Mouse (Mus musculus) intestine, postnatal 0 days (tissue): ENCODE results near the gene 1700029I15Rik. TPM values are rescaled to one million over a fixed set of nuclear protein-coding genes. Genes with fewer than 3 reads are reported as not detected.
A peak's percentile ranks its signal among the peaks of the same experiment; 100 is the strongest.

Source experiments
- ATAC-seq: fragments of 200-750 bp; cut with Nextera tagmentation; 2 replicates; pipeline ENCODE4 v1.8.0; 2017; ENCODE audit warnings: mild to moderate bottlenecking, moderate TSS enrichment, moderate library complexity
- H3K27ac ChIP-seq: fragments of 300-500 bp; sonication (generic); 2 replicates; pipeline ENCODE4 v1.5.1; 2014; ENCODE audit warnings: mild to moderate bottlenecking, low read depth, low read length, moderate library complexity
- H3K27me3 ChIP-seq: fragments of 300-500 bp; sonication (generic); replicated peaks from 2 replicates; pipeline ENCODE4 v1.6.1; 2014; ENCODE audit warnings: low read length, mixed read lengths; ENCODE audit not compliant: control insufficient read depth, insufficient read depth
- H3K36me3 ChIP-seq: fragments of 300-500 bp; sonication (generic); 2 replicates; pipeline ENCODE4 v1.6.1; 2014; ENCODE audit warnings: mild to moderate bottlenecking, moderate library complexity; ENCODE audit not compliant: control insufficient read depth, insufficient read depth
- H3K4me1 ChIP-seq: fragments of 300-500 bp; sonication (generic); replicated peaks from 2 replicates; pipeline ENCODE4 v1.6.1; 2014; ENCODE audit warnings: antibody characterized with exemption, low read length, mixed read lengths; ENCODE audit not compliant: control insufficient read depth, insufficient read depth
- H3K4me2 ChIP-seq: fragments of 300-500 bp; sonication (generic); replicated peaks from 2 replicates; pipeline ENCODE4 v1.6.1; 2014; ENCODE audit warnings: low read depth, mild to moderate bottlenecking, moderate library complexity
- H3K4me3 ChIP-seq: fragments of 300-500 bp; sonication (generic); 2 replicates; pipeline ENCODE4 v1.5.1; 2014; ENCODE audit warnings: low read depth, low read length
- H3K9ac ChIP-seq: fragments of 300-500 bp; sonication (generic); 2 replicates; pipeline ENCODE4 v1.6.1; 2014; ENCODE audit warnings: mild to moderate bottlenecking, low read depth, low read length
- H3K9me3 ChIP-seq: fragments of 300-500 bp; sonication (generic); 2 replicates; pipeline ENCODE4 v1.6.1; 2016; ENCODE audit warnings: mixed run types; ENCODE audit not compliant: control insufficient read depth
- CTCF ChIP-seq: sonication (generic); IDR thresholded peaks from 2 replicates; pipeline ENCODE4 v1.5.1; 2016; ENCODE audit warnings: low read depth, mild to moderate bottlenecking, control low read depth, antibody characterized with exemption, moderate library complexity
- WGBS: fragments of 180-500 bp; shearing (Covaris S2); extraction: QIAGEN DNeasy Blood & Tissue Kit; methylation state at CpG from one replicate; pipeline ENCODE4 v1.1.7; 2014; 5-methylcytosine and 5-hydroxymethylcytosine counted together
- polyA plus RNA-seq: library from polyadenylated mRNA; unstranded; fragments of >200 nt; fragmentation: Nextera tagmentation; extraction: Ambion mirVana; gene quantifications from 2 replicates; pipeline ENCODE4 v1.2.1, GENCODE M21; 2015

Gene 1700029I15Rik
- polyA plus RNA-seq, 1 experiment from 2014 or later, result 2.1 TPM

DNA sequence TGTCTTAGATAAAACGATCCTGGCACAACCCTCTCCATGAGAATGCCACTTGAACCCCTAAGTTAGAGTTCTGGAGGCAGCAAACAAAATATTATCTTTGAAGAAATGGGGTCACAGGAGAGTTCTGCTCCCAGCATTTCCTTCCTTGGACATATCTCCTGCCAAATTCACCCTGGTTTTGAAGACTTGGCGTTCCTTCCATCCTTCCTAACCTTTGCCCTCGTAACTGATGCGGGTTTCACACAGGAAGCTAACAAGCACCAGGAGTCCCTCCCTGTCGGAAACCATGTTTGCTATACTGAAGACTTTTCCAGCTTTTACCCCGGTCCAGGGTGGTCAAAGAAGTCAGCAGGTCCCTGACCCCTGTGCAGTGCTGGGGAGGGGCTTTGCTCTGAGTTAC, 28.1 kb upstream of the 1700029I15Rik start:
- Histone ChIP-seq H3K27me3 (no peaks in the 10 kb centered on the region), H3K9ac (no peak overlapping the region), H3K9me3 (no peaks in the 10 kb centered on the region), H3K4me3 (no peak overlapping the region), H3K4me2 (no peak overlapping the region), H3K27ac (no peak overlapping the region), H3K4me1 (no peaks in the 10 kb centered on the region), H3K36me3 (peaks cover 47% of the 10 kb centered on the region)
- no peak for ATAC-seq
- WGBS, result 53% methylated on average over 6 of the region's 6 CpGs
- no peak for TF ChIP-seq CTCF

DNA sequence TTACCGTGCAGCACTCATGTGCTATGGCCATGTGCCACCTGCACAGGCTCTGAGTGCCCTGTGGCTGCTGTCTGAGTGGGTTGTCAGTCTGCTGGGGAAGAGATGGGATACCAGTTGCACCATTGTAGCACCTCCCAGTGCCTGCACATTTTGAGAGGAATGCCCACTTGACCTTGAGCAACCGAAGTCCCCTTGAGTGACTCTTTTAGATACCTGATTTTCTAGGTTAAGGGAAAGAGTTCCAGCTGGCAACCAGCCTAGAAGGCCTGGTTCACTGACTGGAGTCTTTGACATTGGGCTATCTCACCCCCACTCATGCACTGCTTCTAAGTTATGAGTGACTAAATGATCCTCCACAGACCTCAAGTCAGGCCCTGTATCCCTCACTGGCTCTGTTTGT, 23.0 kb upstream of the 1700029I15Rik start:
- H3K27ac ChIP-seq, result no peak overlapping the region
- no peak for ATAC-seq
- WGBS, result 88% methylated on average over 2 of the region's 2 CpGs

GRCm38 (mm10) chr2:92360186-92360823, 22.0 kb upstream of the 1700029I15Rik start:
- H3K9ac ChIP-seq, result no peak overlapping the region
- H3K27ac ChIP-seq, result no peak overlapping the region
- no peak for ATAC-seq
- peaks cover 65% of the 10 kb centered on the region for H3K36me3 ChIP-seq
- H3K4me1 ChIP-seq, result no peaks in the 10 kb centered on the region
- no peaks in the 10 kb centered on the region for H3K9me3 ChIP-seq
- H3K4me2 ChIP-seq, result peak overlapping the region; percentile 43
- TF ChIP-seq CTCF, result no peak
- H3K27me3 ChIP-seq, result no peaks in the 10 kb centered on the region
- 73% methylated on average over 25 of the region's 25 CpGs for WGBS
- no peak overlapping the region for H3K4me3 ChIP-seq

More for the DNA sequence above, 23.0 kb upstream of the 1700029I15Rik start:
- TF ChIP-seq CTCF, result no peak
- Histone ChIP-seq H3K9me3 (no peaks in the 10 kb centered on the region), H3K4me2 (no peak overlapping the region), H3K36me3 (peaks cover 62% of the 10 kb centered on the region), H3K27me3 (no peaks in the 10 kb centered on the region), H3K4me3 (no peak overlapping the region), H3K4me1 (no peaks in the 10 kb centered on the region), H3K9ac (no peak overlapping the region)

DNA sequence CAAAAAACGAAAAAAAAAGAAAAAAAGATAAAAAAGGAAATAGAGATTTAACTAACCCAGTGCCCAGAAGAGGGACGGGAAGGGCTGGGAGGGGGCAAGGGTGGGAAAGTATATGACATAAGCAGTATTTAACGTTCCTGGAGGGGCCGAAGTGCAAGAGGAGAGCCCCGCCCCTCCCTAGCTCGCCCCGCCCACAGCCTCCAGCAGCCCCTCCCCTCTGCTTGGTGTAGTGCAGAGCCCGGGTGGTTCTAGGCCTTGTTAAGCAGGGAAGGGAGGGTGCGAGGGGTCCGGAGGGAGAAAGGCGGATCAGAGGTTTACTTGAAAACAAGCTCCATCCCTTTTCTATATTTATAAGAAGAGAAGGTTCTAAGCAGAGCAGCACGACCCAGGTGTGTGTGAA, 21.4 kb upstream of the 1700029I15Rik start:
- Histone ChIP-seq H3K9ac (no peak overlapping the region), H3K4me2 (peak overlapping the region; percentile 43), H3K4me3 (no peak overlapping the region), H3K27me3 (no peaks in the 10 kb centered on the region), H3K27ac (no peak overlapping the region), H3K36me3 (peaks cover 66% of the 10 kb centered on the region), H3K4me1 (no peaks in the 10 kb centered on the region), H3K9me3 (no peaks in the 10 kb centered on the region)
- no peak for TF ChIP-seq CTCF
- 23% methylated on average over 12 of the region's 12 CpGs for WGBS
- ATAC-seq, result peak; percentile 79

GRCm38 (mm10) chr2:92361795-92362194, 20.5 kb upstream of the 1700029I15Rik start:
- TF ChIP-seq CTCF, result no peak
- ATAC-seq, result no peak
- Histone ChIP-seq H3K9me3 (no peaks in the 10 kb centered on the region), H3K27me3 (no peaks in the 10 kb centered on the region), H3K27ac (no peak overlapping the region), H3K4me1 (no peaks in the 10 kb centered on the region), H3K4me2 (no peak overlapping the region), H3K9ac (no peak overlapping the region; the same call in 1 of the 2 replicates), H3K4me3 (no peak overlapping the region), H3K36me3 (peaks cover 69% of the 10 kb centered on the region)
- 93% methylated on average over 8 of the region's 8 CpGs for WGBS

DNA sequence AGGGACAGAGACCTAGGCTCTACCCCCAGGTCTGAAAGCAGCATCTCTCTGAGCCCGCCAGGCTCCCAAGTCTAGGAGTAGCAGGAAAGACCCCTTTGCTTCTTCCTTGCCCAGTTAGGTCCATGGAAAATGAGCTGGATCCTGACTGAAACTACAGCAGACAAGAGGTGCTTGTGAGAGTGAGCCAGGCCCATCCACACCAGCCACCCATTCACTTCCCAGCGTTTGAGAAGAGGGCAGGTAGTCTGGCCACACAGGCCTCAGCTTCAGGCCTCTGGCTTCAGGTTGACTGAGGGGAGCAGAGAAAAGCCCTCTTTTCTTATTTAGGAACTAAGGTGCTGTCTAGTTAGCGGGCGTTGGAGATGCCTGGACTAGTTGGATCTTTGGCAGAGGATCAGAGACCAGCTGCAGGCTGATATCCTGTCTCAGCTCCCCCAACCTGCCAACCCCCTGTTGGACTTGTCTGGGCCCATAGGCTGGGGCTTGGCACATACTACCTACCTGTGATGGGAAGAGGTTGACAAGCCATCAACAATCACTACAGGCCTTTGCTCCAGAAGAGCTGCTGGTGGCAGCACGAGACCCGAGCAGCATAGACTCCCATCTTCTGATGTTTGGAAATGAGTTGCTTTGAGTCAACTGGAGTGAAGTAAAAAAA, 19.6 kb upstream of the 1700029I15Rik start:
- WGBS, result 94% methylated on average over 6 of the region's 6 CpGs
- Histone ChIP-seq H3K9me3 (no peaks in the 10 kb centered on the region), H3K4me3 (no peak overlapping the region), H3K4me1 (no peaks in the 10 kb centered on the region), H3K9ac (no peak overlapping the region), H3K27ac (no peak overlapping the region), H3K36me3 (peaks cover 62% of the 10 kb centered on the region), H3K4me2 (no peak overlapping the region), H3K27me3 (no peaks in the 10 kb centered on the region)
- TF ChIP-seq CTCF, result no peak
- no peak for ATAC-seq
